Mouse (Mus musculus) liver, adult 2 months (tissue): ENCODE measurements around the gene Upf3a.

ENCODE experiments used
- CTCF ChIP-seq: fragments of 200-500 bp; IDR thresholded peaks from 2 replicates; pipeline ENCODE4 v1.5.1; 2011; ENCODE audit warnings: low read depth, low read length, control low read depth
- POLR2A ChIP-seq: fragments of 200-500 bp; IDR thresholded peaks from 2 replicates; pipeline ENCODE4 v1.6.1; 2011; ENCODE audit warnings: low read length, control low read depth; ENCODE audit not compliant: insufficient read depth; ENCODE audit errors: extremely low read depth

GRCm38 (mm10) chr8:13799566-13799965 lies 14.2 kb downstream of the Upf3a start:
- TF ChIP-seq CTCF, result no peak
- TF ChIP-seq POLR2A, result no peak
